Mouse (Mus musculus) ES-CJ7 (cell line): Measurements from ENCODE around the gene Kidins220.

ENCODE experiments used
- DNase-seq: peaks from one replicate; pipeline ENCODE4 v3.0.0; 2011; ENCODE audit warnings: low read depth, low spot score

Gene Kidins220

GRCm38 (mm10) chr12:24974446-24975114 is at the start of gene Kidins220:
Gene Kidins220, plus strand, starts transcription at chr12:24974925.
- peak; percentile 94 for DNase-seq

GRCm38 (mm10) chr12:24925276-24925675 is 49.4 kb upstream of the Kidins220 start:
- DNase-seq = no peak

GRCm38 (mm10) chr12:24925684-24926083 is 49.0 kb upstream of the Kidins220 start:
- DNase-seq = no peak

- DNase-seq = no peak
Measured at GRCm38 (mm10) chr12:24928051-24928748, 46.5 kb upstream of the Kidins220 start.

GRCm38 (mm10) chr12:24929043-24929442 is 45.7 kb upstream of the Kidins220 start:
- no peak for DNase-seq

- no peak for DNase-seq
Measured at GRCm38 (mm10) chr12:24930760-24931159, 44.0 kb upstream of the Kidins220 start.

GRCm38 (mm10) chr12:24932120-24932519 is 42.6 kb upstream of the Kidins220 start:
- DNase-seq = no peak

- DNase-seq = no peak
Measured at GRCm38 (mm10) chr12:24933206-24933775, 41.4 kb upstream of the Kidins220 start.

GRCm38 (mm10) chr12:24933996-24934395 is 40.7 kb upstream of the Kidins220 start:
- no peak for DNase-seq

GRCm38 (mm10) chr12:24936281-24936680 is 38.4 kb upstream of the Kidins220 start:
- no peak for DNase-seq

GRCm38 (mm10) chr12:24939372-24939771 is 35.4 kb upstream of the Kidins220 start:
- no peak for DNase-seq

GRCm38 (mm10) chr12:24942619-24943287 is 32.0 kb upstream of the Kidins220 start:
- DNase-seq = no peak

GRCm38 (mm10) chr12:24943427-24943826 is 31.3 kb upstream of the Kidins220 start:
- no peak for DNase-seq

GRCm38 (mm10) chr12:24944597-24944996 is 30.1 kb upstream of the Kidins220 start:
- no peak for DNase-seq

- DNase-seq = no peak
Measured at GRCm38 (mm10) chr12:24947065-24947464, 27.7 kb upstream of the Kidins220 start.

GRCm38 (mm10) chr12:24948344-24948743 is 26.4 kb upstream of the Kidins220 start:
- DNase-seq = peak; percentile 32

GRCm38 (mm10) chr12:24950376-24951046 is 24.2 kb upstream of the Kidins220 start:
- peak; percentile 85 for DNase-seq

GRCm38 (mm10) chr12:24952147-24952546 is 22.6 kb upstream of the Kidins220 start:
- DNase-seq = peak; percentile 60

GRCm38 (mm10) chr12:24955137-24955536 is 19.6 kb upstream of the Kidins220 start:
- no peak for DNase-seq

- DNase-seq = no peak
Measured at GRCm38 (mm10) chr12:24958526-24958925, 16.2 kb upstream of the Kidins220 start.

- DNase-seq = no peak
Measured at GRCm38 (mm10) chr12:24961821-24962220, 12.9 kb upstream of the Kidins220 start.
